Mouse (Mus musculus): Measurements from ENCODE around the gene Olfr1098.

Gene Olfr1098

GRCm38 (mm10) chr2:86924445-86924844, at the start of gene Olfr1098:
Gene Olfr1098, minus strand, starts transcription at chr2:86924545.
- in situ Hi-C loops (cut with MboI, MseI) = no loop called here

- in situ Hi-C loops (cut with MboI, MseI) = no loop called here
Observed at GRCm38 (mm10) chr2:86960593-86960992, 36.2 kb upstream of the Olfr1098 start, which contains the start of gene Olfr1099. Gene Olfr1099, minus strand, starts transcription at chr2:86960693.

GRCm38 (mm10) chr2:86926557-86926956, 2.2 kb upstream of the Olfr1098 start:
- in situ Hi-C loops (cut with MboI, MseI) = no loop called here

GRCm38 (mm10) chr2:86905647-86906046, 18.7 kb downstream of the Olfr1098 start:
- in situ Hi-C loops (cut with MboI, MseI) = loop anchor here (10.0 kb wide), 1 partner anchor 931 kb away; the partner anchor contains the start of genes Olfr1029 and Olfr1030

- in situ Hi-C loops (cut with MboI, MseI) = no loop called here
Observed at GRCm38 (mm10) chr2:86892116-86892515, 32.2 kb downstream of the Olfr1098 start, which contains the start of gene Olfr1097. Gene Olfr1097, minus strand, starts transcription at chr2:86892216.

- in situ Hi-C loops (cut with MboI, MseI) = no loop called here
Observed at GRCm38 (mm10) chr2:86874702-86875101, 49.6 kb downstream of the Olfr1098 start, which contains the start of gene Gm13723. Gene Gm13723, minus strand, starts transcription at chr2:86874802.
